Mouse (Mus musculus) hindbrain, embryonic 16.5 days (tissue): ENCODE data around the gene Sprn. TPM values are rescaled to one million over a fixed set of nuclear protein-coding genes. Genes with fewer than 3 reads are reported as not detected.

Source experiments
- ATAC-seq: fragments of 200-750 bp; cut with Nextera tagmentation; 2 replicates; pipeline ENCODE4 v1.8.0; 2017; ENCODE audit warnings: moderate TSS enrichment, moderate library complexity
- H3K27ac ChIP-seq: fragments of 300-500 bp; sonication (generic); 2 replicates; pipeline ENCODE4 v1.5.1; 2014; ENCODE audit warnings: low read depth, mild to moderate bottlenecking, control low read depth, low read length, moderate library complexity
- H3K27me3 ChIP-seq: fragments of 300-500 bp; sonication (generic); replicated peaks from 2 replicates; pipeline ENCODE4 v1.6.1; 2014; ENCODE audit warnings: low read length; ENCODE audit not compliant: control insufficient read depth, insufficient read depth
- H3K36me3 ChIP-seq: fragments of 300-500 bp; sonication (generic); 2 replicates; pipeline ENCODE4 v1.6.1; 2014; ENCODE audit warnings: mild to moderate bottlenecking, low read length, moderate library complexity, mixed read lengths; ENCODE audit not compliant: control insufficient read depth, insufficient read depth
- H3K4me1 ChIP-seq: fragments of 300-500 bp; sonication (generic); 2 replicates; pipeline ENCODE4 v1.6.1; 2014; ENCODE audit warnings: low read depth, low read length; ENCODE audit not compliant: control insufficient read depth, insufficient read depth
- H3K4me2 ChIP-seq: fragments of 300-500 bp; sonication (generic); 2 replicates; pipeline ENCODE4 v1.6.1; 2014; ENCODE audit warnings: mild to moderate bottlenecking, low read length, control low read depth, moderate library complexity
- H3K4me3 ChIP-seq: fragments of 300-500 bp; sonication (generic); 2 replicates; pipeline ENCODE4 v1.5.1; 2014; ENCODE audit warnings: mild to moderate bottlenecking, low read length, control low read depth, moderate library complexity
- H3K9ac ChIP-seq: fragments of 300-500 bp; sonication (generic); 2 replicates; pipeline ENCODE4 v1.6.1; 2014; ENCODE audit warnings: low read depth, mild to moderate bottlenecking, control low read depth, low read length, moderate library complexity
- H3K9me3 ChIP-seq: fragments of 300-500 bp; sonication (generic); 2 replicates; pipeline ENCODE4 v1.6.1; 2014; ENCODE audit warnings: mild to moderate bottlenecking, low read length, moderate library complexity; ENCODE audit not compliant: control insufficient read depth
- WGBS: fragments of 180-500 bp; shearing (Covaris S2); extraction: QIAGEN DNeasy Blood & Tissue Kit; methylation state at CpG from one replicate; pipeline ENCODE4 v1.1.7; 2014; 5-methylcytosine and 5-hydroxymethylcytosine counted together
- polyA plus RNA-seq: library from polyadenylated mRNA; unstranded; fragments of >200 nt; fragmentation: Nextera tagmentation; extraction: Ambion mirVana; gene quantifications from 2 replicates; pipeline ENCODE4 v1.2.1, GENCODE M21; 2015

The Sprn gene
- polyA plus RNA-seq, 1 experiment from 2014 or later, result 31.2 TPM

GRCm38 (mm10) chr7:140116329-140117054 lies 38.2 kb downstream of the Sprn start, which contains the start of gene Echs1:
Gene Echs1, minus strand, starts transcription at chr7:140116476.
- H3K9ac ChIP-seq, result peak within 1 kb of the TSS; percentile 88
- peaks cover 6% of the 10 kb centered on the region for H3K36me3 ChIP-seq
- H3K27ac ChIP-seq, result peak within 1 kb of the TSS; percentile 91
- peak within 1 kb of the TSS; percentile 97 for H3K4me2 ChIP-seq
- no peaks in the 10 kb centered on the region for H3K27me3 ChIP-seq
- H3K4me1 ChIP-seq, result peaks cover 5% of the 10 kb centered on the region
- H3K9me3 ChIP-seq, result no peaks in the 10 kb centered on the region
- peak; percentile 96 for ATAC-seq
- H3K4me3 ChIP-seq, result peak within 1 kb of the TSS; percentile 80
- WGBS, result 3% methylated on average over 27 of the region's 28 CpGs

GRCm38 (mm10) chr7:140115583-140116328 lies 38.9 kb downstream of the Sprn start, which contains the start of gene Paox:
Gene Paox, plus strand, starts transcription at chr7:140115799.
- H3K4me1 ChIP-seq, result peaks cover 5% of the 10 kb centered on the region
- peak; percentile 77 for ATAC-seq
- H3K9ac ChIP-seq, result peak within 1 kb of the TSS; percentile 88
- peak within 1 kb of the TSS; percentile 80 for H3K4me3 ChIP-seq
- peak within 1 kb of the TSS; percentile 91 for H3K27ac ChIP-seq
- H3K27me3 ChIP-seq, result no peaks in the 10 kb centered on the region
- H3K9me3 ChIP-seq, result no peaks in the 10 kb centered on the region
- WGBS, result 4% methylated on average over 22 of the region's 23 CpGs
- H3K36me3 ChIP-seq, result peaks cover 6% of the 10 kb centered on the region
- H3K4me2 ChIP-seq, result peak within 1 kb of the TSS; percentile 97

GRCm38 (mm10) chr7:140111943-140112342 lies 42.7 kb downstream of the Sprn start:
- Histone ChIP-seq H3K4me3 (no peak overlapping the region), H3K4me1 (peaks cover under 1% of the 10 kb centered on the region), H3K9me3 (no peaks in the 10 kb centered on the region), H3K27me3 (no peaks in the 10 kb centered on the region), H3K4me2 (no peak overlapping the region), H3K27ac (no peak overlapping the region), H3K9ac (no peak overlapping the region), H3K36me3 (peaks cover 23% of the 10 kb centered on the region)
- no peak for ATAC-seq
- WGBS, result 59% methylated on average over 3 of the region's 3 CpGs

- H3K27me3 ChIP-seq, result no peaks in the 10 kb centered on the region
- peaks cover 22% of the 10 kb centered on the region for H3K36me3 ChIP-seq
- peaks cover 6% of the 10 kb centered on the region for H3K4me1 ChIP-seq
- no peak overlapping the region for H3K9ac ChIP-seq
- no peak overlapping the region for H3K4me2 ChIP-seq
- no peak overlapping the region for H3K4me3 ChIP-seq
- no peak for ATAC-seq
- H3K27ac ChIP-seq, result no peak overlapping the region
- 85% methylated on average over 4 of the region's 4 CpGs for WGBS
- no peaks in the 10 kb centered on the region for H3K9me3 ChIP-seq
Measured at GRCm38 (mm10) chr7:140104009-140104408, 50.7 kb downstream of the Sprn start.

GRCm38 (mm10) chr7:140101993-140102860 lies 52.5 kb downstream of the Sprn start, which contains the start of gene Fuom:
Gene Fuom, minus strand, starts transcription at chr7:140102441.
- Histone ChIP-seq H3K27ac (peak within 1 kb of the TSS; percentile 58), H3K4me3 (peak within 1 kb of the TSS; percentile 41), H3K4me1 (peaks cover 6% of the 10 kb centered on the region), H3K4me2 (peak within 1 kb of the TSS; percentile 67), H3K27me3 (no peaks in the 10 kb centered on the region), H3K36me3 (peaks cover 14% of the 10 kb centered on the region), H3K9me3 (no peaks in the 10 kb centered on the region), H3K9ac (peak within 1 kb of the TSS; percentile 62)
- WGBS, result 1% methylated on average over 30 of the region's 30 CpGs
- ATAC-seq, result peak; percentile 90

- peak overlapping the region; percentile 50 for H3K9ac ChIP-seq
- H3K27ac ChIP-seq, result no peak overlapping the region
- no peaks in the 10 kb centered on the region for H3K9me3 ChIP-seq
- peak overlapping the region; percentile 67 for H3K4me2 ChIP-seq
- 0 out of 2 replicates have a peak, but pooled peaks have one; percentile 37 for ATAC-seq
- 78% methylated on average over 10 of the region's 10 CpGs for WGBS
- peaks cover 13% of the 10 kb centered on the region for H3K36me3 ChIP-seq
- H3K4me3 ChIP-seq, result peak overlapping the region; percentile 41
- H3K27me3 ChIP-seq, result no peaks in the 10 kb centered on the region
- H3K4me1 ChIP-seq, result peaks cover 6% of the 10 kb centered on the region
Measured at GRCm38 (mm10) chr7:140101498-140101897, 53.2 kb downstream of the Sprn start.

Other genes with a start within 250 kb of the Sprn start
- not detected in 2 replicates for gene Utf1, start 211.1 kb downstream of the Sprn start, polyA plus RNA-seq
- gene 6430531B16Rik, start 176.1 kb downstream of the Sprn start, polyA plus RNA-seq, result 1.1 and 1.2 TPM in 2 replicates
- 2.8 and 3.1 TPM in 2 replicates for gene Adam8, start 162.3 kb downstream of the Sprn start, polyA plus RNA-seq
- 51.6 and 55.1 TPM in 2 replicates for gene Zfp511, start 118.5 kb downstream of the Sprn start, polyA plus RNA-seq
- 57.2 and 59.6 TPM in 2 replicates for gene Tubgcp2, start 118.2 kb downstream of the Sprn start, polyA plus RNA-seq
- 4.1 and 6.9 TPM in 2 replicates for gene Msx3, start 105.8 kb downstream of the Sprn start, polyA plus RNA-seq
- gene Caly, start 72.3 kb downstream of the Sprn start, polyA plus RNA-seq, result 351 and 430 TPM in 2 replicates
- not detected in 2 replicates for gene Prap1, start 61.5 kb downstream of the Sprn start, polyA plus RNA-seq
- gene Fuom, start 52.4 kb downstream of the Sprn start, polyA plus RNA-seq, result 39.9 and 43.1 TPM in 2 replicates
- gene Paox, start 39.1 kb downstream of the Sprn start, polyA plus RNA-seq, result 8.9 and 9.9 TPM in 2 replicates
- gene Echs1, start 38.4 kb downstream of the Sprn start, polyA plus RNA-seq, result 124 and 128 TPM in 2 replicates
- gene Mtg1, start 17.3 kb downstream of the Sprn start, polyA plus RNA-seq, result 31.1 and 32.1 TPM in 2 replicates
- not detected in 2 replicates for gene Olfr522, start 9.9 kb upstream of the Sprn start, polyA plus RNA-seq
- not detected in 2 replicates for gene Olfr523, start 18.3 kb upstream of the Sprn start, polyA plus RNA-seq
- gene Olfr524, start 51.1 kb upstream of the Sprn start, polyA plus RNA-seq, result not detected in 2 replicates
- gene Cd163l1, start 63.4 kb upstream of the Sprn start, polyA plus RNA-seq, result not detected in 2 replicates
- gene 5830411N06Rik, start 92.4 kb upstream of the Sprn start, polyA plus RNA-seq, result not detected in 2 replicates
- not detected in 2 replicates for gene Olfr525, start 166.0 kb upstream of the Sprn start, polyA plus RNA-seq
- gene Olfr527, start 179.1 kb upstream of the Sprn start, polyA plus RNA-seq, result not detected in 2 replicates
- not detected in 2 replicates for gene Olfr60, start 206.8 kb upstream of the Sprn start, polyA plus RNA-seq
- not detected in 2 replicates for gene Olfr530, start 221.5 kb upstream of the Sprn start, polyA plus RNA-seq
- gene Olfr531, start 248.0 kb upstream of the Sprn start, polyA plus RNA-seq, result not detected in 2 replicates